Mouse (Mus musculus) layer of hippocampus, postnatal 10 days (tissue): ENCODE data around the gene Rnf185. TPM values are rescaled to one million over a fixed set of nuclear protein-coding genes. Genes with fewer than 3 reads are reported as not detected.

Experiments used
- DNase-seq, 2 experiments: peaks; one replicate each; pipeline ENCODE4 v3.0.0; 2021; ENCODE audit warnings: low spot score in 2 of 2
- total RNA-seq, 2 experiments: library from RNA; stranded (reverse); gene quantifications; 2 replicates each; pipeline ENCODE4 v1.2.3; 2021

The Rnf185 gene
- total RNA-seq, 2 experiments from 2014 or later = 22.2 to 24.0 TPM

DNA sequence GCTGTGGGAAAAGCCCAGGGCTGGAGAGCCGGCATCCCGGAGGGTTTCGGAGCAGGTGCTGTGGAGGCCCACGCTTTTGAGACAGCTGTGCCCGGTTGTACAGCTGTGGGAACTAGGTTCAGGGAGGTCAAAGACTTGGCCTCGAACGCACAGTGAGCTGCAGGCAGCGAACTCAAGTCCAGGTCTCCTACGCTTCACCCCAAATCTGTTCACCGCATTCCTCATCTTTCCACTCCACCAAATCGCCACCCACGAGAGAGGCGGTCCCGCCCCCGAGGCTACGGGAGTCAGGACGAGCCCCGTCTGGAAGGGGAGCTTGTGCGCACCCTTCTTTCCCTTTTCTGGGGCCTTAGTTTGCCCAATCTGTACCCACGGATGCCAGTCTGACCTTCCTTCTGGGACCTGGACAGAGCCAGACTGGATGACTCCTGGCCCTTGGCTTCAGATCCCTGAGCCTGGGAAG lies 431 bp downstream of the Rnf185 start:
- DNase-seq = no peak

- no peak for DNase-seq
These were observed 7.3 kb downstream of the Rnf185 start for GRCm38 (mm10) chr11:3444875-3445274.

- no peak for DNase-seq
These were observed 9.1 kb downstream of the Rnf185 start for GRCm38 (mm10) chr11:3443091-3443490.

- DNase-seq = no peak
These were observed 9.5 kb downstream of the Rnf185 start for GRCm38 (mm10) chr11:3442677-3443076.

- DNase-seq = no peak
These were observed 10.3 kb downstream of the Rnf185 start for GRCm38 (mm10) chr11:3441696-3442443.

DNA sequence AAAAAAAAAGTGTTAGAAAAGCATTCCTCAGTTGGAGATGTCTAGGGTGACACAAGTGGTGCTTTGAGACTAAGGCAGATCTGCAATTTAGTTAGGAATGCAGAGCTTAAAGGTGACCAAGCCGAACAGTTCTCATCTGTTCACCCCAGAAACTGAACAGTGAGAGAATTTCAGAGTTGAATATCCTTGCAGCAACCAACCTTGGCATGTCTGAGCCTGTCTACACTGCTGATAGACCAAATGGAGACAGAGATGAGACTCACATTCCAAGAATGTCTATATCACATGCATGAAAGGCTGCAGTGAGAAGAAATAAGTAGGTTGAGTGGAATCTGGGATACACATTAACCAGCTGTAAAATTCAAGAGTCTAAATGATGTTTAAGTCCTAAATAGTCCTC lies 14.5 kb downstream of the Rnf185 start:
- DNase-seq = no peak

DNA sequence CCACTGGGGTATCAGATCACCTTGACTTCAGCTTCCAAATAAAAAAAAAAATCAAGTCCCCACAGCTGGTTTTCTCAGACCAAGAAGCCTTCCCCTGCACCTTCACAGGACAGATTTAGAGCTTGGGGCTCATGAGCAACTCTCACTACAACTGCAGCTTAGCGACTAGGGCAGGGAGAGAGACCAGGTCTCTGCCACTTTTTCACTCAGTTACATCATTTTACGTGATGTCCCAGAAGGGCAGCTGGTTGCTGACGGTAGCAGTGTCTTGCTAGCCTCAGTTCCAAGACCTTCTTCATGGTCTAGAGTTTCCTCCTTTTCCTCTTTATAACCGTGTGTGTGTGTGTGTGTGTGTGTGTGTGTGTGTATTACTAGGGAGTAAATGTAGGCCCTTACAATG lies 18.4 kb downstream of the Rnf185 start:
- DNase-seq = no peak

DNA sequence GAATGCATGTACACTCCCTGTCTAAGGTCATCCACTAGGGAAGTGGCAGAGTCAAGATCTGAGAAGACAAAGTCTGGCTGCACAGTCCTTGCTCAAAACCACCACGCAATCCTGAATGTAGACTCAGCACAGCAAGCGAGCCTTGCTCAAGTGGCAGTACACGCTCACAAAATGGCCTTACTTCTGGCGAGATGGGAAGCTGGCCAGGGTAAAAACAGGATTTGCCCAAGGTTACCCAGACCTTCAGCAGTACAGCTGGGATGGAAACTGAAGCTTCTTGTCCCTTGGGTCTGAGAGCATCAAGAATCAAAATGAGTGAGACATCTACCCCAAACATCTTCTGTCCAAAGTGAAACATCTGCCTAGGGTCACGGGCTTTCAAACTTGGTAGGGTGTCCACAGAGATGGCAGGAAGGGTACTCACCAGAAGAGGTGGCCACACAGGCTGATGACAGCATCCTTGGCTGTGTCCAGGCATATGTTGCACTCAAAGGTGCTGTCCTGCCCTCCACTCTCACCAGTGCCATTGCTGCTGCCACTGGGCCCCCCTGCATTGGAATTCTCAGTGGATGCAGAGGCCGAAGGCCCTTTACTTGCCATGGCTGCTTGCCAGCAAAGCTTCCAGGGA lies 20.1 kb downstream of the Rnf185 start:
- DNase-seq = no peak

DNA sequence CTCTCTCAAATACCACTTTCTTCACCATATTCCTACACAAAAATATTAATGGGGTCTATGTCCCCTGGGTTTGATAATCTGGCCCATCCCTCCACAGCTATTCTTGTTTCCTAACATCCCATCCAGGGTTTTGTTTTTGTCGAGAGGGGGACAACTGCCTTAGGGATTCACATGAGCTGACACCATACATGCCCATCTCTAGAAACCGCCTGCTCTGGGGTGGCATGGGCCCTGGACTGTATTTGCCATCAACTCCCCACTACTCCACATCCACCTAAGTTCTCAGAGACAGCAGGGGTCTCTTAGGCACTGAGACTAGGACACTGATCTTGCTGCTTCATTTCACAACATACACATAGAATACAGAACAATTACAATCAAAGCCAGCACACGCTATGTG lies 20.6 kb downstream of the Rnf185 start:
- no peak for DNase-seq

DNA sequence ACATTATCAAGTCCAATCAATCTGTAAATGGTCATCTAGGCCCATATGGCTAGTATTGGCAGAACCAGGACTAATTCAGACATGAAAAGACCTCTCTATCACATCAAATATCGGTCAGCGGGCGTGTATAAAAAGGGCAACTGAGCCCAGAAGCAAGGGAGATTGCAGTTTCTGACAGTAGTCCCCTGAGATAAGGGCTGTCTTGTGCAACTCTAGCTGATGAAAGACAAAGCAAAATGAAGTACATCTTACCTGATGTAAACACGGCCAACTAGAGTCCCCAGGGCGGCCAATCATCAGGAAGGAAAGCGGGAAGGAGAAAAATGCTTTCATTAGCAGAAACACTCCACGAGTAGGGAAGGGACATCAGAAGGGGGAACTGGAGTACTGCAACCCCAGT lies 23.5 kb downstream of the Rnf185 start:
- no peak for DNase-seq

- DNase-seq = no peak
These were observed 24.4 kb downstream of the Rnf185 start for GRCm38 (mm10) chr11:3427697-3428230.

- no peak for DNase-seq
These were observed 29.9 kb downstream of the Rnf185 start for GRCm38 (mm10) chr11:3422242-3422641.

DNA sequence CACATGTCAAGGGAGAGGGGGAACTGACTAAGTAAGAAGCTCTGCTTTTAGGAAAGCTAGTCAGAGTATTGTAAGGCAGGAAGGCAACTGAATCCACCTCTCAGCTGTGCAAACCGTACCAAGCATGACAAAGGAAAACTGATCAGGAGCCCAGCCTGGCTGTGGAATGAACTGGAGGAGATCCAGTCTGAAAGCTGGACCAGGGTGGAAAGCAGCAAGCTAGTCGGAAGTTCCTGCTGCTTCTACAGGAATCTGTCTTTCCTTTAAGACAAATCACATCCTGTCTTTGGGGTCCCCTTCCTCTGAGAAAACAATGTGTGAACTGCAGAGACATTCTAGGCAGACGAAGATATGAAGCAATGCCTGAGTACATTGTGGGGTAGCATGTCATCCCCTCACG lies 33.4 kb downstream of the Rnf185 start:
- DNase-seq = peak in 1 of 2 experiments; percentile 27

DNA sequence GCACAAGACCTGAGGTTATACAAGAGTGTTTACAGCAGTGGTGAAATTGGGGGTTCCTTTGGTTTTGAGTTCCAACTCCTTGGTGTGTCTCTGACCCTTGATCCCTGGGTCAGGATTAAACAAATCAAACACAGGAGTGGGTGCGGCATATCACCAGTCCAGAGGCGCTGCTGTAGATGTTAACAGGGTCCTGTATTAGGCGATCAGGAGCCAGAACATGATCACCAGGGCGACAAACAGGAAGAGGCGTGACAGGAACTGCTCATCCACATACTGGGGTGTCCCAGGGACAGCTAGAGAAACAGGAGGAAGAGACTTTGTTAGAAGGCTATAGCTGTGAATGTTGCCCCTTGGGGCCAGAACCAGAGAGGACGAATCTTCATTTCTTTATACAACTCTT lies 34.4 kb downstream of the Rnf185 start:
- DNase-seq = no peak

DNA sequence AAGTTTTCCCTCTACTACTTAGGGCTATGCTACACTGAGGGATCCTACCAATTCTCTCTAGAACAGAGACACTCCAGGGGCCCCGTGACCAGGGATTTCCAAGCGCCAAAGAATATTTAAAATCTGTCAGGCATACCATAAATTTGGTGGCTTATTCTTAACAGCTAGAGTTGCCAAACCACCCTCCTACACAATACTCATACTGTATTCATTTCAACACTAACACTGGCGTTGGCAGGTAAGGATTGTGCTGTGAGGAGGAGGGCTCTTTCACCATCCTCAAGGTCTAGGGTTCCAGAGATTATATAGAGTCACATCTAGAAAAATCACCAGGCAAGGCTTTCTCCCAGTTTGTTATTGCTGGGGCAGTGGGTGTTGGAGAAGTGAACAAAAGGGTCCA lies 35.8 kb downstream of the Rnf185 start:
- DNase-seq = no peak

GRCm38 (mm10) chr11:3412111-3412510 lies 40.1 kb downstream of the Rnf185 start:
- DNase-seq = no peak

DNA sequence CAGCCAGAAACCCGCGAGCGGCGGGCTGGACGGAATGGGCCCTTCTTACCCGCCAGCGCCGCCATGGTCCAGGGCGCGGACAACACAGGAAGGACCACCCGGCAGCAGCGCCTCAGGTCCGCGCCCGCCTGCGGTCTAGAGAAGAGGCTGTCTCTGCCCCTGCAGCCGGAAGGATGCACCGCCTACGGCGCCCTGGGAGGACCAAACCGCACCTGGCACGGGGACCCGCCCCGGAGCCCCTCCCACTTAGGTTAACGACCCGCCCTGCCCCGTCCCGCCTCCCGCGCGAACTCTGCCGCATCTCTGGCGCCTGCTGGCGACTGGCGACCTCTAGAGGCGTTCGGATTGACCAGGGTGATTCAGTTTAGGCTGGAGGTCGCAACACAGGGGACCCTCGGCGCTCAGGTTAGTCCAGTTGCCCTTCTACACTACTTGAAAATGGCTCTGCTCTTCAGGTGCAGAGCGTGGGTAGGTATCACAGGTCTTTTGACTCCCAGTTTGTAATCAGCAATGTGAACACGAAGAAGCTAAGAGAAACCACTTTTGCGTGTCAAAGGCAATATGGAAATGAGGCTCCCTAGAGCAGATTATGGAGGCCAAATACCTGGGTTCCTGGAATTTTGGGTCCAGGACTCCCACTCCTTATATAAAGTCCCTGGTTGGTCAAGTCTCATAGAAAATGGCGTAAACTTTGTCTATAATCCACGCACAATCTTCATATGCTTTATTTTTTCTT lies 43.0 kb downstream of the Rnf185 start, which contains the start of gene Limk2:
Gene Limk2 (minus strand): TSS at position 193 of the 736 bp plus-strand sequence.
- peak; percentile 82 to 89 for DNase-seq

DNA sequence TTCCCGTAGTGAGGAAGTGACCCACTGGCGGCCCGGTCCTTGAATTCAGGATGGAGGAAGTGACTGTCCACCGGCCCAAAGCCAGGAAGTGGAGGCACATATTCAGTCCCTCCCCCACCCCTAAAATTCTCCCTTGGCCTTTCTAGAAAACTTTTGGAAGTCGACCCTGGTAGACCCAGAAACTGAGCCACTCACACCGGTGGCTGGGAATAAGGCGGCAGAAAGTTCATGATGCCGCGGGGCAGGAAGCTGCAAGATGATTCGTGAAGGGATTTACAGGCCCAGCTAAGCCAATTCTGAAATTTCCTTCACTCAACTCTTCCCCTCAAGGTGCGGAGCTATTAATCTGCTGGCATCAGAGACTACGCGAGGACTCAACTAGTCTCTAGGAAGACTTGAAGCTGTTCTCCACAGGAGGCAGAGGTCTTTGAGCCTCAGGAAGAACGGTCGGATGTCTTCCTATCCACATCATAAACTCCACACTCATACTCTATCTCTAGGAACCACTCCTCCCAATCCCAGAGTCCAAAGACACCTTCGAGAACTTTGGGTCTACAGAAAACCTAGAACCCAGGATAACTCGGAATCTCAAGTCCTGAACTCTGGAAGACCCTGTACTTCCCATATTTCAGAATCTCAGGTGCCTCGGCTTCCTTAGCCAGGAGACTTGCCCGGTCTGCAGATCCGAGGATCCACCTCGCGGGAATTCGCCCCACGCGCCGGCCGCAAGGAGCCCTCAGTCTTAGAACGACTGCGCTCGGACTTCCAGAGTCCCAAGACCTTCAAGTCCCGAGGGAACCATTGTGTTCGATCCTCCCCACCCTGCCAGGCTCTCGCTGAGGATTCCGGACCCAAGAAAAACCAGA lies 43.8 kb downstream of the Rnf185 start:
- DNase-seq = no peak

DNA sequence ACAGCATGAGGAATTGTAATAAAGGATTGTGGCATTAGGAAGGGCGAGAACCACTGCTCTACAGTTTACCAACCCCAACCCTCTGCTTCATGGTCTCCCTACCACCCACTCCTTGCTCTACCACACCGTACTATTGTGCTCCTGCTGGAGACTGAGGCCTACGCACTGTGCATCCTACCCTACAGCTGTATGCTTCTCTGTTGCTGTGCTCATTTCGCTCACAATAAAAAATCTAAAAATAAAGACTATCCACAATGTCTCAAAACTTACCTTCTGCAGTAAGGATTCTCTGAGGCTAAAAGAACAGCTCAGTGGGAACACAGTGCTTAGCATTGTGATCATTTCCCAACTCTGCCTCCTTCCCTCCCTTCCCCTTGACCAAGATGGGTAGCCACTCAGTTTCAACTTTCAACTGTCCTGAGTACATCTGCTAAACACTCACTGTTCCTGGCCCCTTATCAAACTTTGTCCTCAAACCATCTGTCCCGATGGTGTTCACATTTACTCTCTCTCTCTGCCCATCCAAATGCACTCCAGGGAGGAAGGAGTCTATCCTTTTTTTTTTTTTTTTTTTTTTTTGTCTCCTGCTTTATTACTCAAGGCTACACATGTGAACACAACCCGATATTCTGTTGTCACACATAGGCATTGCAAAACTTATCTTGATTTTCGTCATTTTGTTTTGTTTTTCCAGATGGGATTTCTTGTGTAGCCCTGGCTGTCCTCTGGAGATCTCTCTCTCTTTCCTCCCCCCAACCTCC lies 47.7 kb downstream of the Rnf185 start:
- no peak for DNase-seq

DNA sequence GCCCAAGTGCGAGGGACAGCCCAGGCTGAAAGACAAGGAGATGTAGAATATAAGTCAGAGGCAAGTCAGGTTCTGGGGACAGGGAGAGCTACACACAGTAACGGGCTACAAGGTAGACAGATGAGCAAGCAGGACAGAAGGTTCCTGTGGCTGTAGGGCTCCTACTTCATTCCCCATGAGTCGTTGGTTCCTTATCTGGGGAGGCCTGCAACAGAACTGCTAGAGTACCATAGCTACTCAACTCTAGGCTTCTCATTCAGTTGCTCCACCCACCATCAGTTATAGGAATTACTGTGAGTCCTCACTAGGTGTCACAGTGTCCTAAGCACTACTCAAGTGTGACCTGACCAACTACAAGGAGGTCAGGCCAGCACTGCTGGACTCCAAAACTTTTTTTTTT lies 49.1 kb downstream of the Rnf185 start:
- DNase-seq = no peak
